Comparison of ENCODE assay signal across 9 mouse cellular contexts in genomic region chr9:40808061-40808906, GRCm38 (mm10). TPM values are rescaled to one million over a fixed set of nuclear protein-coding genes. Genes with fewer than 3 reads are reported as not detected.
DNase-seq lines count a peak whose midpoint lies in the region; ATAC-seq lines count a peak whose summit lies in the region.
"Had no signal": no experiment of that assay in that cellular context is flagged by ENCODE, and none has a peak within 500 bp of the region (broad histone marks: within the 10 kb centered on the region; RNA-seq: fewer than 3 reads in every experiment).

No protein-coding gene starts in this region.

- no peak overlapping the region for H3K4me2 ChIP-seq in limb, embryonic 12.5 days
- H3K4me2 ChIP-seq in hindbrain, embryonic 16.5 days (ENCODE audit: low read length): no peak overlapping the region
- no peak overlapping the region for H3K4me2 ChIP-seq in neural tube, embryonic 15.5 days

- peaks cover 43% of the 10 kb centered on the region for H3K36me3 ChIP-seq in limb, embryonic 12.5 days
- peaks cover 46% of the 10 kb centered on the region for H3K36me3 ChIP-seq in limb, embryonic 10.5 days
- peaks cover 47% of the 10 kb centered on the region for H3K36me3 ChIP-seq in embryonic facial prominence, embryonic 10.5 days (replicated peaks)
- H3K36me3 ChIP-seq in hindbrain, embryonic 16.5 days (ENCODE audit: control insufficient read depth, insufficient read depth, low read length): peaks cover 7% of the 10 kb centered on the region; the same call in 1 of the 2 replicates
- peaks cover 33% of the 10 kb centered on the region for H3K36me3 ChIP-seq in neural tube, embryonic 15.5 days

- WGBS in limb, embryonic 12.5 days: 43% methylated on average over 16 of the region's 16 CpGs
- 49% methylated on average over 16 of the region's 16 CpGs for WGBS in limb, embryonic 10.5 days
- 40% methylated on average over 16 of the region's 16 CpGs for WGBS in embryonic facial prominence, embryonic 10.5 days
- WGBS in hindbrain, embryonic 16.5 days: 10% methylated on average over 16 of the region's 16 CpGs
- 16% methylated on average over 16 of the region's 16 CpGs for WGBS in neural tube, embryonic 15.5 days

- peak overlapping the region; percentile 78; the same call in 1 of the 2 replicates for H3K27ac ChIP-seq in limb, embryonic 12.5 days
- no peak overlapping the region for H3K27ac ChIP-seq in limb, embryonic 10.5 days
- H3K27ac ChIP-seq in embryonic facial prominence, embryonic 10.5 days (replicated peaks): peak overlapping the region; percentile 59
- H3K27ac ChIP-seq in hindbrain, embryonic 16.5 days (ENCODE audit: low read depth, low read length): peak overlapping the region; percentile 55
- H3K27ac ChIP-seq in neural tube, embryonic 15.5 days (replicated peaks): peak overlapping the region; percentile 43

- no peaks in the 10 kb centered on the region for H3K27me3 ChIP-seq in limb, embryonic 12.5 days
- H3K27me3 ChIP-seq in limb, embryonic 10.5 days (ENCODE audit: low read depth, poor library complexity, severe bottlenecking): no peaks in the 10 kb centered on the region
- H3K27me3 ChIP-seq in embryonic facial prominence, embryonic 10.5 days (replicated peaks; ENCODE audit: low read depth, poor library complexity, severe bottlenecking): no peaks in the 10 kb centered on the region
- H3K27me3 ChIP-seq in hindbrain, embryonic 16.5 days (replicated peaks; ENCODE audit: control insufficient read depth, insufficient read depth, low read length): no peaks in the 10 kb centered on the region
- no peaks in the 10 kb centered on the region for H3K27me3 ChIP-seq in neural tube, embryonic 15.5 days (replicated peaks)

- H3K4me3 ChIP-seq in limb, embryonic 12.5 days (replicated peaks): no peak overlapping the region
- no peak overlapping the region for H3K4me3 ChIP-seq in limb, embryonic 10.5 days
- no peak overlapping the region for H3K4me3 ChIP-seq in embryonic facial prominence, embryonic 10.5 days
- H3K4me3 ChIP-seq in hindbrain, embryonic 16.5 days (ENCODE audit: low read length): no peak overlapping the region
- no peak overlapping the region for H3K4me3 ChIP-seq in neural tube, embryonic 15.5 days (replicated peaks)

- DNase-seq in limb, embryonic 10.5 days (ENCODE audit: low spot score): no peak
- peak; percentile 19 for DNase-seq in embryonic facial prominence, embryonic 10.5 days (ENCODE audit: low spot score)
- no peak for DNase-seq in spleen, postnatal 10 days (ENCODE audit: low spot score in 2 of 2)
- DNase-seq in ovary, adult 18-20 months (ENCODE audit: low spot score): no peak
- no peak for DNase-seq in layer of hippocampus, postnatal 25 days (ENCODE audit: extremely low spot score in 1 of 2, low spot score in 1 of 2)
- DNase-seq: spleen, adult 18-20 months had no signal

- H3K9ac ChIP-seq in limb, embryonic 12.5 days (replicated peaks): no peak overlapping the region
- H3K9ac ChIP-seq in hindbrain, embryonic 16.5 days (ENCODE audit: low read depth, low read length): peak overlapping the region; percentile 9; the same call in 1 of the 2 replicates
- 0 out of 2 replicates have a peak overlapping the region, but pooled peaks have one; percentile 23 for H3K9ac ChIP-seq in neural tube, embryonic 15.5 days (replicated peaks)

- H3K4me1 ChIP-seq in limb, embryonic 12.5 days (replicated peaks): peaks cover 40% of the 10 kb centered on the region
- peaks cover 12% of the 10 kb centered on the region; the same call in 1 of the 2 replicates for H3K4me1 ChIP-seq in limb, embryonic 10.5 days
- H3K4me1 ChIP-seq in embryonic facial prominence, embryonic 10.5 days: peaks cover 42% of the 10 kb centered on the region
- peaks cover 51% of the 10 kb centered on the region for H3K4me1 ChIP-seq in hindbrain, embryonic 16.5 days (ENCODE audit: control insufficient read depth, insufficient read depth, low read depth, low read length)
- peaks cover 56% of the 10 kb centered on the region for H3K4me1 ChIP-seq in neural tube, embryonic 15.5 days

- H3K9me3 ChIP-seq in limb, embryonic 12.5 days: no peaks in the 10 kb centered on the region
- no peaks in the 10 kb centered on the region for H3K9me3 ChIP-seq in limb, embryonic 10.5 days (replicated peaks)
- H3K9me3 ChIP-seq in embryonic facial prominence, embryonic 10.5 days: no peaks in the 10 kb centered on the region
- no peaks in the 10 kb centered on the region for H3K9me3 ChIP-seq in hindbrain, embryonic 16.5 days (ENCODE audit: control insufficient read depth, low read length)
- no peaks in the 10 kb centered on the region for H3K9me3 ChIP-seq in neural tube, embryonic 15.5 days (replicated peaks)

- no peak for ATAC-seq in limb, embryonic 12.5 days (ENCODE audit: insufficient number of reproducible peaks, insufficient read depth, low FRiP score, low TSS enrichment, low read depth)
- peak; percentile 14; the same call in 1 of the 2 replicates for ATAC-seq in hindbrain, embryonic 16.5 days
- no peak for ATAC-seq in neural tube, embryonic 15.5 days (ENCODE audit: low FRiP score)

RNA-seq across cellular contexts. Expression of gene Hspa8, which starts 7.5 kb away (rescaled TPM):
- 2,429 and 2,480 TPM in 2 replicates for polyA plus RNA-seq in limb, embryonic 12.5 days (2016; fragmentation: Nextera tagmentation; extraction: Ambion mirVana)
- polyA plus RNA-seq in limb, embryonic 10.5 days (2016; fragmentation: Nextera tagmentation; extraction: Ambion mirVana): 3,450 and 4,164 TPM in 2 replicates
- polyA plus RNA-seq in embryonic facial prominence, embryonic 10.5 days (2016; fragmentation: Nextera tagmentation; extraction: Ambion mirVana): 3,691 and 4,038 TPM in 2 replicates
- polyA plus RNA-seq in hindbrain, embryonic 16.5 days (2015; fragmentation: Nextera tagmentation; extraction: Ambion mirVana): 3,309 and 3,384 TPM in 2 replicates
- 3,055 and 3,120 TPM in 2 replicates for polyA plus RNA-seq in neural tube, embryonic 15.5 days (2015; fragmentation: Nextera tagmentation; extraction: Ambion mirVana)
- 1,000 to 10,000 TPM; 2,114 to 2,470 TPM for total RNA-seq in layer of hippocampus, postnatal 25 days (2021)
